Mouse (Mus musculus): ENCODE data around the gene Pop7.

DNA sequence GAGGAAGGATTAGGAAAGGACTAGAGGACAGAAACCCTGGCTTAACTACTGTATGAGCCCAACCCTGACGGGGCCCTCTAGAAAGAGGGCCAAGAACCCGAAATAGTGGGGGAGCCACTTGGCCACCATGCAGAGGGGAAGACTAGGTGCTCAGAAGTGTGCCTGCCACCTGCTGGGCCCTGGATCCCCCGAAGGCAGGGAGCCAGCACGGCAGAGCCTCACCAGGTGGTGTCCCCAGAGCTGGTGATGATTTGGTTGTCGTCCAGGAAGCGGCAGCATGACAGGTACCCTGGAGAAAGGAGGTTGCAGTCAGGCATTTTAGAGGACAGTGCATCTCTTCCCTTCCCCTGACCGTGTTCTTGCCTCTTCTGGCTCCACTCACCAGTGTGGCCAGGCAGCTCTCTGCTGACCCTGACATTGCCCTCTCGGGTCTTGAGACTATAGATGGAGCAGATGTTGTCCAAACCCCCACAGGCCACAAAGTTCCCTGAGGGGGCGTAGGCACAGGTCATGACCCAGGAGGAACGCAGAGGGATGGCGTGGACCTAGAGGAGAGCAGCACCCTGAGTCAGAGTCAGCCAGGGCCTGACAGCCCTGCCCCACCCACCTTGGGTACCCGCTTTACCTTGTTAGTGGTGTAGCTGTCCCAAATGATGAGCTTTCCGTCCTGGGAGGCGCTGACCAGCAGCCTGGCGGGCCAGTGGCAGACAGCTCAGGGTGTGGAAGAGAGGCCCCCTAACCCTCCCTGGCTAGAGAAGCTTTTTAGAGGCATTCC lies 27.1 kb upstream of the Pop7 start:
- TF ChIP-seq CTCF (conservative IDR thresholded peaks at IDR 0.05; ENCODE audit: insufficient read depth, insufficient read length, low read depth, low read length) (no peak), POLR2A (IDR thresholded peaks at IDR 0.05; ENCODE audit: low read depth, low read length) (no peak)

All from kidney, adult 2 months (tissue).